Mouse (Mus musculus) brown adipose tissue, adult 24 weeks (tissue): ENCODE results near the gene Rdx. TPM values are rescaled to one million over a fixed set of nuclear protein-coding genes. Genes with fewer than 3 reads are reported as not detected.

Experiments used
- H3K27ac ChIP-seq: fragments of 200-500 bp; replicated peaks from 2 replicates; pipeline ENCODE4 v1.5.1; 2012; ENCODE audit warnings: low read depth, mild to moderate bottlenecking, low read length
- H3K4me1 ChIP-seq: fragments of 200-500 bp; 2 replicates; pipeline ENCODE4 v1.6.1; 2012; ENCODE audit warnings: low read length, mixed read lengths; ENCODE audit not compliant: control insufficient read depth, insufficient read depth, insufficient read length
- H3K4me3 ChIP-seq: fragments of 200-500 bp; 2 replicates; pipeline ENCODE4 v1.5.1; 2012; ENCODE audit warnings: low read depth, mild to moderate bottlenecking, low read length, moderate library complexity; ENCODE audit not compliant: insufficient read depth
- polyA plus RNA-seq: library from polyadenylated mRNA; stranded (reverse); fragments of >200 nt; gene quantifications from 2 replicates; pipeline ENCODE4 v1.2.4, GENCODE M21; 2012; ENCODE audit not compliant: missing spikeins, insufficient read depth, insufficient read length

The Rdx gene
- polyA plus RNA-seq, 1 experiment, result 57.0 TPM

- Histone ChIP-seq H3K4me1 (no peaks in the 10 kb centered on the region), H3K4me3 (no peak overlapping the region), H3K27ac (no peak overlapping the region)
These were observed 66.1 kb downstream of the Rdx start for GRCm38 (mm10) chr9:52113091-52113490.

- Histone ChIP-seq H3K4me3 (no peak overlapping the region), H3K27ac (no peak overlapping the region), H3K4me1 (no peaks in the 10 kb centered on the region)
These were observed 72.2 kb downstream of the Rdx start for GRCm38 (mm10) chr9:52119212-52119611.

- H3K4me1 ChIP-seq, result no peaks in the 10 kb centered on the region
- no peak overlapping the region for H3K4me3 ChIP-seq
- H3K27ac ChIP-seq, result no peak overlapping the region
These were observed 78.3 kb downstream of the Rdx start for GRCm38 (mm10) chr9:52125225-52125624.

- no peak overlapping the region for H3K4me3 ChIP-seq
- H3K4me1 ChIP-seq, result peaks cover 7% of the 10 kb centered on the region
- H3K27ac ChIP-seq, result no peak overlapping the region
These were observed 83.4 kb downstream of the Rdx start for GRCm38 (mm10) chr9:52130348-52130747.

- Histone ChIP-seq H3K4me3 (no peak overlapping the region), H3K4me1 (peaks cover 7% of the 10 kb centered on the region), H3K27ac (no peak overlapping the region)
These were observed 85.8 kb downstream of the Rdx start for GRCm38 (mm10) chr9:52132771-52133170.

Other genes with a start within 250 kb of the Rdx start
- gene Fdx1, start 83.6 kb upstream of the Rdx start, polyA plus RNA-seq, result 169 and 224 TPM in 2 replicates
- gene Zc3h12c, start 121.4 kb downstream of the Rdx start, polyA plus RNA-seq, result 1.1 and 1.5 TPM in 2 replicates